Mouse (Mus musculus) liver, adult 2 months (tissue): ENCODE measurements around the gene Slc30a5.

Source experiments
- CTCF ChIP-seq: fragments of 200-500 bp; IDR thresholded peaks from 2 replicates; pipeline ENCODE4 v1.5.1; 2011; ENCODE audit warnings: low read depth, low read length, control low read depth
- POLR2A ChIP-seq: fragments of 200-500 bp; IDR thresholded peaks from 2 replicates; pipeline ENCODE4 v1.6.1; 2011; ENCODE audit warnings: low read length, control low read depth; ENCODE audit not compliant: insufficient read depth; ENCODE audit errors: extremely low read depth

GRCm38 (mm10) chr13:100787316-100788010, 45.8 kb downstream of the Slc30a5 start:
- TF ChIP-seq CTCF: no peak
- TF ChIP-seq POLR2A: no peak
